Mouse (Mus musculus): ENCODE results near the gene Psmb9. TPM values are rescaled to one million over a fixed set of nuclear protein-coding genes. Genes with fewer than 3 reads are reported as not detected.
"Not testable (repeated sequence)": the region's sequence is repeated elsewhere in the genome, so short reads cannot be mapped to it uniquely, and the experiment has no call there.

Psmb9 gene
- polyA plus RNA-seq, 1 experiment from 2014 or later, result 2.1 TPM

GRCm38 (mm10) chr17:34165033-34165730 lies 22.4 kb downstream of the Psmb9 start:
- Histone ChIP-seq H3K4me1 (ENCODE audit: control insufficient read depth, insufficient read depth, low read length) (no peaks in the 10 kb centered on the region), H3K4me2 (replicated peaks; ENCODE audit: low read depth, low read length) (no peak overlapping the region), H3K9ac (ENCODE audit: low read depth, low read length) (no peak overlapping the region), H3K27ac (ENCODE audit: low read depth, low read length) (no peak overlapping the region), H3K9me3 (ENCODE audit: control insufficient read depth, low read length) (no peaks in the 10 kb centered on the region), H3K27me3 (ENCODE audit: control insufficient read depth, insufficient read depth, low read length) (no peaks in the 10 kb centered on the region), H3K36me3 (ENCODE audit: control insufficient read depth, insufficient read depth, low read length) (no peaks in the 10 kb centered on the region), H3K4me3 (ENCODE audit: low read length) (no peak overlapping the region)
- ATAC-seq (ENCODE audit: low FRiP score, low TSS enrichment), result no peak
- 88% methylated on average over 6 of the region's 6 CpGs for WGBS

DNA sequence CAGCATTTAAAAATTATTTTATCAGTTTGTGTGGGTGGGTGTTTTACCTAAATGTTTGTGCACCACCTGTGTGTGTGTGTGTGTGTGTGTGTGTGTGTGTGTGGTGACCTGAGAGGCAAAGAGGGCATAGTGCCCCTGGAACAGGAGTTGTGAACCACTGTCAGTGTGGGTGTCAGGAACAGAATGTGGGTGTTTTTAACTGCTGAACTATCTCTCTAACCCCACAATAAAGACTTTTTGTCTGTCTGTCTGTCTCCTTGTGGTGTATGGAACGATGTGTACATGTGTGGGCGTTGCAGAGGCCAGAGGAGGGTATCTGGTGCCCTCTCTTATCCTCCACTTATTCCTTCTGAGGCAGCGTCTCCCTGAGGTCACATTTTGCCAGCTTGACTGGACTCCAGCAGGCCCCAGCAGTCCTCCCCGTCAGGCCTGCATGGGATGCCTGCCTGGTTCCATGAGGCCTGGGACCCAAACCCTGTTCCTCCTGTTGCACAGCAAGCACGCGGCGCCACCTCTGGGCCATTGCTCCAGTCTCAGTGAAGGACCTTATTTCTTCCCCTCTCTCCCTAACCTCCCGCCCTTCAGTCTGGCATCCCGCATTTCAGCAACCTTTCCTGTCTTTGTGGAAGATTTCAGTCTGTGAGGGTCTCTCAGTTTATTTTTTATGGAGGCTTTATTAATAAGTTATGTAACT lies 23.2 kb downstream of the Psmb9 start:
- peak; percentile 35; the same call in 1 of the 2 replicates for ATAC-seq (ENCODE audit: low FRiP score, low TSS enrichment)

GRCm38 (mm10) chr17:34155534-34155933 lies 32.0 kb downstream of the Psmb9 start:
- H3K27me3 ChIP-seq (ENCODE audit: control insufficient read depth, insufficient read depth, low read length), result no peaks in the 10 kb centered on the region
- H3K36me3 ChIP-seq (ENCODE audit: control insufficient read depth, insufficient read depth, low read length), result no peaks in the 10 kb centered on the region
- no peak overlapping the region for H3K4me3 ChIP-seq (ENCODE audit: low read length)
- H3K27ac ChIP-seq (ENCODE audit: low read depth, low read length), result no peak overlapping the region
- no peaks in the 10 kb centered on the region for H3K4me1 ChIP-seq (ENCODE audit: control insufficient read depth, insufficient read depth, low read length)
- no peaks in the 10 kb centered on the region for H3K9me3 ChIP-seq (ENCODE audit: control insufficient read depth, low read length)
- ATAC-seq (ENCODE audit: low FRiP score, low TSS enrichment), result no peak
- 40% methylated on average over 5 of the region's 5 CpGs for WGBS
- H3K9ac ChIP-seq (ENCODE audit: low read depth, low read length), result no peak overlapping the region
- no peak overlapping the region for H3K4me2 ChIP-seq (replicated peaks; ENCODE audit: low read depth, low read length)

More for the DNA sequence above, 23.2 kb downstream of the Psmb9 start:
- no peaks in the 10 kb centered on the region for H3K27me3 ChIP-seq (ENCODE audit: control insufficient read depth, insufficient read depth, low read length)
- H3K36me3 ChIP-seq (ENCODE audit: control insufficient read depth, insufficient read depth, low read length), result no peaks in the 10 kb centered on the region
- WGBS, result 31% methylated on average over 9 of the region's 9 CpGs
- H3K4me1 ChIP-seq (ENCODE audit: control insufficient read depth, insufficient read depth, low read length), result no peaks in the 10 kb centered on the region
- no peak overlapping the region for H3K4me3 ChIP-seq (ENCODE audit: low read length)
- no peak overlapping the region for H3K4me2 ChIP-seq (replicated peaks; ENCODE audit: low read depth, low read length)
- no peak overlapping the region for H3K27ac ChIP-seq (ENCODE audit: low read depth, low read length)
- H3K9me3 ChIP-seq (ENCODE audit: control insufficient read depth, low read length), result no peaks in the 10 kb centered on the region
- H3K9ac ChIP-seq (ENCODE audit: low read depth, low read length), result no peak overlapping the region

GRCm38 (mm10) chr17:34152923-34153322 lies 34.6 kb downstream of the Psmb9 start, which contains the start of gene H2-DMb1:
Gene H2-DMb1, plus strand, starts transcription at chr17:34153072.
- no peak within 1 kb of the TSS for H3K4me3 ChIP-seq (ENCODE audit: low read length)
- ATAC-seq (ENCODE audit: low FRiP score, low TSS enrichment), result peak; percentile 71; the same call in 1 of the 2 replicates
- no peak within 1 kb of the TSS for H3K9ac ChIP-seq (ENCODE audit: low read depth, low read length)
- H3K27ac ChIP-seq (ENCODE audit: low read depth, low read length), result no peak within 1 kb of the TSS
- no peaks in the 10 kb centered on the region for H3K27me3 ChIP-seq (ENCODE audit: control insufficient read depth, insufficient read depth, low read length)
- WGBS, result 56% methylated on average over 4 of the region's 4 CpGs
- H3K36me3 ChIP-seq (ENCODE audit: control insufficient read depth, insufficient read depth, low read length), result no peaks in the 10 kb centered on the region
- H3K4me1 ChIP-seq (ENCODE audit: control insufficient read depth, insufficient read depth, low read length), result no peaks in the 10 kb centered on the region
- no peak within 1 kb of the TSS for H3K4me2 ChIP-seq (replicated peaks; ENCODE audit: low read depth, low read length)
- no peaks in the 10 kb centered on the region for H3K9me3 ChIP-seq (ENCODE audit: control insufficient read depth, low read length)

GRCm38 (mm10) chr17:34144960-34145371 lies 42.6 kb downstream of the Psmb9 start:
- no peaks in the 10 kb centered on the region for H3K36me3 ChIP-seq (ENCODE audit: control insufficient read depth, insufficient read depth, low read length)
- H3K9ac ChIP-seq (ENCODE audit: low read depth, low read length), result no peak overlapping the region
- peak overlapping the region; percentile 34; the same call in 1 of the 2 replicates for H3K27ac ChIP-seq (ENCODE audit: low read depth, low read length)
- no peak overlapping the region for H3K4me2 ChIP-seq (replicated peaks; ENCODE audit: low read depth, low read length)
- H3K4me3 ChIP-seq (ENCODE audit: low read length), result no peak overlapping the region
- WGBS, result 50% methylated on average over 3 of the region's 3 CpGs
- H3K27me3 ChIP-seq (ENCODE audit: control insufficient read depth, insufficient read depth, low read length), result peaks cover 4% of the 10 kb centered on the region; the same call in 1 of the 2 replicates
- 0 out of 2 replicates have a peak, but pooled peaks cover 3% of the 10 kb centered on the region for H3K4me1 ChIP-seq (ENCODE audit: control insufficient read depth, insufficient read depth, low read length)
- H3K9me3 ChIP-seq (ENCODE audit: control insufficient read depth, low read length), result no peaks in the 10 kb centered on the region
- peak; percentile 50 for ATAC-seq (ENCODE audit: low FRiP score, low TSS enrichment)

GRCm38 (mm10) chr17:34144221-34144620 lies 43.3 kb downstream of the Psmb9 start:
- not testable (repeated sequence) for H3K27me3 ChIP-seq (ENCODE audit: control insufficient read depth, insufficient read depth, low read length); H3K36me3 ChIP-seq (ENCODE audit: control insufficient read depth, insufficient read depth, low read length); H3K27ac ChIP-seq (ENCODE audit: low read depth, low read length); H3K9me3 ChIP-seq (ENCODE audit: control insufficient read depth, low read length); H3K4me2 ChIP-seq (replicated peaks; ENCODE audit: low read depth, low read length); H3K4me1 ChIP-seq (ENCODE audit: control insufficient read depth, insufficient read depth, low read length); ATAC-seq (ENCODE audit: low FRiP score, low TSS enrichment); H3K9ac ChIP-seq (ENCODE audit: low read depth, low read length); H3K4me3 ChIP-seq (ENCODE audit: low read length)
- WGBS, result 79% methylated on average over 4 of the region's 4 CpGs

- Histone ChIP-seq H3K4me1 (ENCODE audit: control insufficient read depth, insufficient read depth, low read length) (0 out of 2 replicates have a peak, but pooled peaks cover 5% of the 10 kb centered on the region), H3K4me3 (ENCODE audit: low read length) (no peak overlapping the region), H3K27ac (ENCODE audit: low read depth, low read length) (no peak overlapping the region), H3K27me3 (ENCODE audit: control insufficient read depth, insufficient read depth, low read length) (peaks cover 9% of the 10 kb centered on the region), H3K36me3 (ENCODE audit: control insufficient read depth, insufficient read depth, low read length) (no peaks in the 10 kb centered on the region), H3K9ac (ENCODE audit: low read depth, low read length) (no peak overlapping the region), H3K4me2 (replicated peaks; ENCODE audit: low read depth, low read length) (no peak overlapping the region), H3K9me3 (ENCODE audit: control insufficient read depth, low read length) (no peaks in the 10 kb centered on the region)
- no peak for ATAC-seq (ENCODE audit: low FRiP score, low TSS enrichment)
- 59% methylated on average over 5 of the region's 5 CpGs for WGBS
Observed at GRCm38 (mm10) chr17:34143461-34143860, 44.1 kb downstream of the Psmb9 start.

DNA sequence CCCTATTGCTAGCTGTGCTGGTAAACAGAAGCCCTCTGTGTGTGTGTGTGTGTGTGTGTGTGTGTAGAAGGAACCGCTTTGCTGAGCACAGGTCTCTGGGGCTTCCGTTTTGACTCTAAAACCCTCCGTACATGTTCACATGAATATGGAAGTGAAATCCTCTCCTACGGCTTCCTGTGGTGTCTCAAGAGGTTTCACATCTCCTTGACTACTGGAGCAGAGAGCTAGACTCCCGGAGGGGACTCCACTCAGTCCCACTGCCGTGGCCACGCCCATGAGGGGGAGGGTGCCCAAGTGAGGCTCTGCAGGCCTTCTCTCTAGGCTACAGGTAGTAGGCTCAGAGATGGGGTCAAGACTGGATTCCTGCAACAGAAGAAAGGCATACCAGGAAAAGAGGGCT lies 44.5 kb downstream of the Psmb9 start, which contains the start of gene H2-DMb2:
H2-DMb2 (plus strand) TSS at position 275 of the 400 bp plus-strand sequence.
- Histone ChIP-seq H3K27ac (ENCODE audit: low read depth, low read length) (no peak within 1 kb of the TSS), H3K4me1 (ENCODE audit: control insufficient read depth, insufficient read depth, low read length) (0 out of 2 replicates have a peak, but pooled peaks cover 5% of the 10 kb centered on the region), H3K4me2 (replicated peaks; ENCODE audit: low read depth, low read length) (no peak within 1 kb of the TSS), H3K27me3 (ENCODE audit: control insufficient read depth, insufficient read depth, low read length) (peaks cover 9% of the 10 kb centered on the region), H3K36me3 (ENCODE audit: control insufficient read depth, insufficient read depth, low read length) (no peaks in the 10 kb centered on the region), H3K4me3 (ENCODE audit: low read length) (no peak within 1 kb of the TSS), H3K9ac (ENCODE audit: low read depth, low read length) (no peak within 1 kb of the TSS), H3K9me3 (ENCODE audit: control insufficient read depth, low read length) (no peaks in the 10 kb centered on the region)
- ATAC-seq (ENCODE audit: low FRiP score, low TSS enrichment), result peak; percentile 81
- WGBS, result 15% methylated on average over 7 of the region's 7 CpGs
